Mouse (Mus musculus): ENCODE measurements around the gene Zc3h12c.

DNA sequence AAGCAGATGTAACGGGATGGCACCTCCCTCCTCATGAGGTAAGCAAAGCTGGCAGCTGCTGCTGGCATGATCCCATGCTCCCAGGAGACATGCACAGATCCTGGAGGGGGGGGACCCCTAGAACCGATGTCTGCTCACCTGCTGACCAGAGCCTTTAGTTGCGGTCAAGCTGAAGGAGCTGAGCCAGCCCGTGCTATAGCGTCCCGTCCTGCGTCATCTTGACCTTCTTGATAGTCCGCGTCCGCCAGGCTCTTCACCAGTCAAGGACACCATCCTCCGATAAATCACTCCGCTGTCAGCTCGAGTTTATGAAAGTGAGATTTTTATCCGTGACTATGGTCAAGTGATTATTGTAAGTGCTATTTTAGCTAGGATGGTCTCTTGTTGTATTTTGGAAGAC is 67.9 kb downstream of the Zc3h12c start:
- no peak for TF ChIP-seq CTCF (conservative IDR thresholded peaks at IDR 0.05; ENCODE audit: low read length)
- no peak for TF ChIP-seq POU5F1 (IDR thresholded peaks at IDR 0.05; ENCODE audit: borderline replicate concordance, low read length)

Measured in E14TG2a.4 (cell line).